Mouse (Mus musculus) heart, postnatal 0 days (tissue): Measurements from ENCODE around the gene Hmcn2. TPM values are rescaled to one million over a fixed set of nuclear protein-coding genes. Genes with fewer than 3 reads are reported as not detected.

Experiments used
- ATAC-seq: fragments of 200-750 bp; cut with Nextera tagmentation; 2 replicates; pipeline ENCODE4 v1.8.0; 2017; ENCODE audit warnings: low read depth, moderate number of reproducible peaks, moderate library complexity; ENCODE audit not compliant: insufficient read depth
- DNase-seq: peaks from one replicate; pipeline ENCODE4 v3.0.0-alpha.2; 2016; ENCODE audit warnings: low spot score
- H3K27ac ChIP-seq: fragments of 300-500 bp; sonication (generic); 2 replicates; pipeline ENCODE4 v1.5.1; 2014; ENCODE audit warnings: low read depth, mild to moderate bottlenecking
- H3K27me3 ChIP-seq: fragments of 300-500 bp; sonication (generic); 2 replicates; pipeline ENCODE4 v1.6.1; 2014; ENCODE audit warnings: low read length, mixed read lengths; ENCODE audit not compliant: control insufficient read depth, insufficient read depth
- H3K36me3 ChIP-seq: fragments of 300-500 bp; sonication (generic); replicated peaks from 2 replicates; pipeline ENCODE4 v1.6.1; 2014; ENCODE audit warnings: low read length, mixed read lengths; ENCODE audit not compliant: control insufficient read depth, insufficient read depth
- H3K4me1 ChIP-seq: fragments of 300-500 bp; sonication (generic); 2 replicates; pipeline ENCODE4 v1.6.1; 2014; ENCODE audit warnings: antibody characterized with exemption; ENCODE audit not compliant: control insufficient read depth, insufficient read depth
- H3K4me2 ChIP-seq: fragments of 300-500 bp; sonication (generic); 2 replicates; pipeline ENCODE4 v1.6.1; 2014; ENCODE audit warnings: low read depth, mild to moderate bottlenecking, low read length, moderate library complexity
- H3K4me3 ChIP-seq: fragments of 300-500 bp; sonication (generic); 2 replicates; pipeline ENCODE4 v1.5.1; 2014; ENCODE audit warnings: low read depth, low read length
- H3K9ac ChIP-seq: fragments of 300-500 bp; sonication (generic); replicated peaks from 2 replicates; pipeline ENCODE4 v1.6.1; 2014; ENCODE audit warnings: low read depth, low read length, mixed read lengths
- H3K9me3 ChIP-seq: fragments of 300-500 bp; sonication (generic); replicated peaks from 2 replicates; pipeline ENCODE4 v1.6.1; 2016; ENCODE audit warnings: low read length; ENCODE audit not compliant: control insufficient read depth
- CTCF ChIP-seq: IDR thresholded peaks from 2 replicates; pipeline ENCODE4 v1.5.1; 2016; ENCODE audit warnings: antibody characterized with exemption, control low read depth, low read depth
- EP300 ChIP-seq: IDR thresholded peaks from 2 replicates; pipeline ENCODE4 v1.6.1; 2016; ENCODE audit warnings: antibody characterized with exemption, low read depth
- WGBS: fragments of 180-500 bp; shearing (Covaris S2); extraction: QIAGEN DNeasy Blood & Tissue Kit; methylation state at CpG from one replicate; pipeline ENCODE4 v1.1.7; 2014; 5-methylcytosine and 5-hydroxymethylcytosine counted together
- polyA plus RNA-seq: library from polyadenylated mRNA; unstranded; fragments of >200 nt; fragmentation: Nextera tagmentation; extraction: Ambion mirVana; gene quantifications from 2 replicates; pipeline ENCODE4 v1.2.1, GENCODE M21; 2015
- total RNA-seq: library from RNA; depleted of rRNA; stranded (reverse); fragments of >200 nt; gene quantifications from 2 replicates; pipeline ENCODE4 v1.2.3, GENCODE M21; 2014; ENCODE audit warnings: low replicate concordance

The Hmcn2 gene
- total and polyA plus RNA-seq, 2 experiments from 2014 or later: 0.67 to 3.1 TPM

GRCm38 (mm10) chr2:31348850-31349249 is 34.6 kb downstream of the Hmcn2 start:
- Histone ChIP-seq H3K27ac (no peak overlapping the region), H3K9ac (no peak overlapping the region), H3K9me3 (no peaks in the 10 kb centered on the region), H3K4me3 (no peak overlapping the region), H3K36me3 (no peaks in the 10 kb centered on the region), H3K4me1 (no peaks in the 10 kb centered on the region), H3K27me3 (peaks cover 59% of the 10 kb centered on the region), H3K4me2 (no peak overlapping the region)
- WGBS: 42% methylated on average over 5 of the region's 5 CpGs
- DNase-seq: no peak
- no peak for ATAC-seq
- no peak for TF ChIP-seq EP300
- TF ChIP-seq CTCF: no peak

DNA sequence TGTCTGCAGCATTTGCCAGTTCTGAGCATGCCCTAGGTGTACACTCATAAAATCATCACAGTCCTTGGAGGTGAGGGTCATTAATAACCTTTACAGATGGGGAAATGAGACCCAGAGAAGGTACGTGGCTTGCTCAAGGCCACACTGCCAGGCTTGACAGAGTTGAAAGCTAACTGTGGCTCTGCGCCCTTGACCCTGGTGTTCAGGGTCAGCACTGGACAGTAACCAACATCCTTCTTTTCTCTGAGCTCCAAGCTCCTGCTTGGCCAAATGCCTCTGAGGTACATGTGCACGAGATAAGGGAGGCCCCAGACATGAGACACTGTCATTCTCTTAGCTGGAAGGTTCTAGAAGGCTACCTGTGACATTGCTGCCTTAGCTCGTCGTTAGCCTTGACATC is 42.6 kb downstream of the Hmcn2 start:
- Histone ChIP-seq H3K4me2 (no peak overlapping the region), H3K4me3 (no peak overlapping the region), H3K4me1 (no peaks in the 10 kb centered on the region), H3K36me3 (no peaks in the 10 kb centered on the region), H3K27ac (no peak overlapping the region), H3K9ac (no peak overlapping the region), H3K9me3 (no peaks in the 10 kb centered on the region), H3K27me3 (peaks cover 33% of the 10 kb centered on the region)
- DNase-seq (no peak), ATAC-seq (no peak)
- TF ChIP-seq EP300 (no peak), CTCF (no peak)
- 75% methylated on average over 5 of the region's 5 CpGs for WGBS

- TF ChIP-seq EP300 (no peak), CTCF (no peak)
- Histone ChIP-seq H3K9ac (no peak overlapping the region), H3K9me3 (no peaks in the 10 kb centered on the region), H3K4me1 (no peaks in the 10 kb centered on the region), H3K27me3 (peaks cover 19% of the 10 kb centered on the region), H3K4me2 (no peak overlapping the region), H3K27ac (no peak overlapping the region), H3K4me3 (no peak overlapping the region), H3K36me3 (no peaks in the 10 kb centered on the region)
- 65% methylated on average over 7 of the region's 7 CpGs for WGBS
- ATAC-seq (no peak), DNase-seq (no peak)
Observed at GRCm38 (mm10) chr2:31359316-31359715, 45.1 kb downstream of the Hmcn2 start.

DNA sequence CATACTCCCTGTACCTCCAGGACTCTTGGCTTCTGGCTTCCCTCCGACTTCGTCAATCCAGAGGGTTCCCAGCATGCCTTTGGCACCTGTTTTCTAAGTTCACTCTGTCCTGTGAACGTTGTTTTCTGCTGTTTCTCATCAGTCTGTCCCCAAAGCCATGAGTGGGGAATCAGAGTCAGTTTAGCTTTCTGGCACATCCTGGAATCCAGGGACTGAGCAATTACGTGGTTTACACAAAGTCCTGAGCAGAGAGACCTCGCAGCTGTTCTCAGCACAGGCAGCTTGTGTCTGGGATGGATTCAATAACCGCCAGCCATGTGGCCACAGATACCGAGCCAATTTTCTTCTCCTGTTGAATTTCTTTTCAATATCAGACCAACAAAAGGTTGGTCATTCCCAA is 53.0 kb downstream of the Hmcn2 start:
- WGBS: 78% methylated on average over 7 of the region's 7 CpGs
- no peak for TF ChIP-seq EP300
- TF ChIP-seq CTCF: no peak
- Histone ChIP-seq H3K36me3 (no peaks in the 10 kb centered on the region), H3K27ac (no peak overlapping the region), H3K9ac (no peak overlapping the region), H3K4me1 (no peaks in the 10 kb centered on the region), H3K4me3 (no peak overlapping the region), H3K9me3 (no peaks in the 10 kb centered on the region), H3K4me2 (no peak overlapping the region), H3K27me3 (peaks cover 4% of the 10 kb centered on the region; the same call in 1 of the 2 replicates)
- DNase-seq (no peak), ATAC-seq (no peak)

DNA sequence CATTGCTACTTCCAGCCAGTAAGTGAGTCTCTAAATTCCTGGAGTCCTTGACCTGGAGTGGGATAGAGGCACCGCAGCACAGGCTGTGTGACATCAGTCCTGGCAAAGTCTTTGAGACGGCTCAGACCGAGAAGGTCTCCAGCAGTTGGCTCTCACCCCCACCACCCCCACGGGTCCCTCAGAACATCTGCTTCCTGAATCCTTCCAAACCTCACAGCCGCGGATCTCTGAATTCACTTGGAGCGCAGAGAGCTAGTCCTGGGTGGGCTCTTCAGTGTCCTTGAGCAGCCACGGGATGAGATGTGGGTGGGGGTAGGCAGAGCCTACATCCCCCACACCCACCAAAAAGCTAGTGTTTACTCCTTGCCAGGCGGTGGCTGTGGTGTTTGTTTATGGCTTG is 57.2 kb downstream of the Hmcn2 start:
- H3K9me3 ChIP-seq: 0 out of 2 replicates have a peak, but pooled peaks cover 3% of the 10 kb centered on the region
- DNase-seq (no peak), ATAC-seq (no peak)
- no peak overlapping the region for H3K4me3 ChIP-seq
- no peak overlapping the region for H3K4me2 ChIP-seq
- H3K27me3 ChIP-seq: peaks cover 13% of the 10 kb centered on the region; the same call in 1 of the 2 replicates
- no peak for TF ChIP-seq CTCF
- TF ChIP-seq EP300: no peak
- no peak overlapping the region for H3K9ac ChIP-seq
- WGBS: 77% methylated on average over 9 of the region's 9 CpGs
- no peak overlapping the region for H3K27ac ChIP-seq
- H3K36me3 ChIP-seq: no peaks in the 10 kb centered on the region
- no peaks in the 10 kb centered on the region for H3K4me1 ChIP-seq

GRCm38 (mm10) chr2:31372186-31372585 is 58.0 kb downstream of the Hmcn2 start:
- DNase-seq (no peak), ATAC-seq (no peak)
- Histone ChIP-seq H3K36me3 (no peaks in the 10 kb centered on the region), H3K9me3 (0 out of 2 replicates have a peak, but pooled peaks cover 3% of the 10 kb centered on the region), H3K4me2 (no peak overlapping the region), H3K4me3 (no peak overlapping the region), H3K27me3 (peaks cover 15% of the 10 kb centered on the region; the same call in 1 of the 2 replicates), H3K27ac (no peak overlapping the region), H3K4me1 (no peaks in the 10 kb centered on the region), H3K9ac (no peak overlapping the region)
- TF ChIP-seq EP300: no peak
- TF ChIP-seq CTCF: no peak
- WGBS: 99% methylated on average over 4 of the region's 4 CpGs
